Mouse (Mus musculus): Measurements from ENCODE around the gene Ppp2r5c. TPM values are rescaled to one million over a fixed set of nuclear protein-coding genes. Genes with fewer than 3 reads are reported as not detected.

The Ppp2r5c gene
- polyA plus RNA-seq, 1 experiment from 2014 or later, result 138 TPM

- no peak overlapping the region for H3K4me3 ChIP-seq (ENCODE audit: low read depth, low read length)
- ATAC-seq, result no peak
- no peak overlapping the region for H3K9ac ChIP-seq (ENCODE audit: low read length)
- 71% methylated on average over 18 of the region's 18 CpGs for WGBS
- H3K36me3 ChIP-seq (ENCODE audit: control insufficient read depth, insufficient read depth, low read length), result peaks cover 83% of the 10 kb centered on the region
- no peak overlapping the region for H3K4me2 ChIP-seq (ENCODE audit: low read length)
- H3K4me1 ChIP-seq (ENCODE audit: control insufficient read depth, insufficient read depth, low read length), result no peaks in the 10 kb centered on the region
- no peak for DNase-seq (ENCODE audit: low spot score)
- no peak overlapping the region for H3K27ac ChIP-seq (ENCODE audit: low read depth, low read length)
- no peaks in the 10 kb centered on the region for H3K27me3 ChIP-seq (replicated peaks; ENCODE audit: control insufficient read depth, insufficient read depth, low read length)
- H3K9me3 ChIP-seq (replicated peaks; ENCODE audit: control insufficient read depth, low read length), result no peaks in the 10 kb centered on the region
These were observed 110.1 kb downstream of the Ppp2r5c start for GRCm38 (mm10) chr12:110556861-110557628.

GRCm38 (mm10) chr12:110558175-110558574 lies 111.3 kb downstream of the Ppp2r5c start:
- H3K9me3 ChIP-seq (replicated peaks; ENCODE audit: control insufficient read depth, low read length), result no peaks in the 10 kb centered on the region
- WGBS, result 96% methylated on average over 7 of the region's 7 CpGs
- H3K4me1 ChIP-seq (ENCODE audit: control insufficient read depth, insufficient read depth, low read length), result no peaks in the 10 kb centered on the region
- H3K36me3 ChIP-seq (ENCODE audit: control insufficient read depth, insufficient read depth, low read length), result peaks cover 82% of the 10 kb centered on the region
- H3K4me3 ChIP-seq (ENCODE audit: low read depth, low read length), result no peak overlapping the region
- H3K9ac ChIP-seq (ENCODE audit: low read length), result no peak overlapping the region
- DNase-seq (ENCODE audit: low spot score) (no peak), ATAC-seq (no peak)
- no peak overlapping the region for H3K4me2 ChIP-seq (ENCODE audit: low read length)
- no peaks in the 10 kb centered on the region for H3K27me3 ChIP-seq (replicated peaks; ENCODE audit: control insufficient read depth, insufficient read depth, low read length)
- no peak overlapping the region for H3K27ac ChIP-seq (ENCODE audit: low read depth, low read length)

DNA sequence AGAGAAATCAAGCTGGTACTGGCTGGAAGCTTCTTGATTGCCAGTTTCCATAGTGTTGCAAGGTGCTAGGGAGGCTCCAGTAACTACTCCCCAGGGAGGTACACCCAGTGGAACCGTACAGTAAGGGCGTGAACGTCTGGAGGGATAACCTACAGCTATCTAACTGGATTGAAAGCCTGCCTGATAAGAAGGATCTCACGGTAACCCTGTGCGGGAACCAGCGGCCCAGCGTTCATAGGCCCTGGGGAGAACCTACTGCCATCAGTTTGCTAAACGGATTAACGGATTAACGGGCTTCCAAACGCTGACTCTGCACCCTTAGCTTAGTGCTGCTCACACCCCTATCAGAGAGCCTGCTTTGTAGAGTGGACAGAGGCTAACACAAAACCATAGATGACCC lies 116.5 kb downstream of the Ppp2r5c start:
- H3K9ac ChIP-seq (ENCODE audit: low read length), result no peak overlapping the region
- H3K27ac ChIP-seq (ENCODE audit: low read depth, low read length), result no peak overlapping the region
- ATAC-seq, result no peak
- H3K4me3 ChIP-seq (ENCODE audit: low read depth, low read length), result no peak overlapping the region
- no peaks in the 10 kb centered on the region for H3K27me3 ChIP-seq (replicated peaks; ENCODE audit: control insufficient read depth, insufficient read depth, low read length)
- H3K4me2 ChIP-seq (ENCODE audit: low read length), result no peak overlapping the region
- 78% methylated on average over 11 of the region's 11 CpGs for WGBS
- no peaks in the 10 kb centered on the region for H3K4me1 ChIP-seq (ENCODE audit: control insufficient read depth, insufficient read depth, low read length)
- no peaks in the 10 kb centered on the region for H3K9me3 ChIP-seq (replicated peaks; ENCODE audit: control insufficient read depth, low read length)
- peaks cover 78% of the 10 kb centered on the region for H3K36me3 ChIP-seq (ENCODE audit: control insufficient read depth, insufficient read depth, low read length)
- no peak for DNase-seq (ENCODE audit: low spot score)

GRCm38 (mm10) chr12:110564848-110565247 lies 117.9 kb downstream of the Ppp2r5c start:
- Histone ChIP-seq H3K4me3 (ENCODE audit: low read depth, low read length) (no peak overlapping the region), H3K4me1 (ENCODE audit: control insufficient read depth, insufficient read depth, low read length) (no peaks in the 10 kb centered on the region), H3K9me3 (replicated peaks; ENCODE audit: control insufficient read depth, low read length) (no peaks in the 10 kb centered on the region), H3K9ac (ENCODE audit: low read length) (no peak overlapping the region), H3K4me2 (ENCODE audit: low read length) (no peak overlapping the region), H3K36me3 (ENCODE audit: control insufficient read depth, insufficient read depth, low read length) (peaks cover 79% of the 10 kb centered on the region), H3K27me3 (replicated peaks; ENCODE audit: control insufficient read depth, insufficient read depth, low read length) (no peaks in the 10 kb centered on the region), H3K27ac (ENCODE audit: low read depth, low read length) (no peak overlapping the region)
- no peak for DNase-seq (ENCODE audit: low spot score)
- no peak for ATAC-seq
- 95% methylated on average over 11 of the region's 11 CpGs for WGBS

DNA sequence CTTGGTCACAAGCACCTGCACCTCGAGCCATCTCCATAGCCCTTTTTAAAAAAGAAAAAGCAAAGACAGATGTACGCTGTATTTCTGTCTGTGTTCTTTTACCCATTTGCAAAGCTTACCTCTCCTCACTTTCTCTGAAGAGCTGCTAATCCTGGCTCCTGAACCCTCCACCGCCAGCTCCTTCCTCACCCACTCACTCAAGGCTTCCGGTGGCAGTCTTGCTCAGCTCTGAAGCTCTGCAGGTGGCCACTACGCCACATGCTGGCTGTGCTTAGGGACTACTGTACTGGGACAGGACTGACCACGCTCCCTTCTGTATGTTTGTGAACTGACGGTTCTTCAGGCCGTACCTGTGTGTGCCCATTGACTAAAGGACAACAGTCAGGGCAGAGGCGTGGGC lies 119.4 kb downstream of the Ppp2r5c start:
- no peak for DNase-seq (ENCODE audit: low spot score)
- H3K9ac ChIP-seq (ENCODE audit: low read length), result no peak overlapping the region
- H3K4me3 ChIP-seq (ENCODE audit: low read depth, low read length), result no peak overlapping the region
- H3K36me3 ChIP-seq (ENCODE audit: control insufficient read depth, insufficient read depth, low read length), result peaks cover 86% of the 10 kb centered on the region
- ATAC-seq, result no peak
- 92% methylated on average over 9 of the region's 9 CpGs for WGBS
- no peak overlapping the region for H3K4me2 ChIP-seq (ENCODE audit: low read length)
- no peaks in the 10 kb centered on the region for H3K4me1 ChIP-seq (ENCODE audit: control insufficient read depth, insufficient read depth, low read length)
- no peaks in the 10 kb centered on the region for H3K9me3 ChIP-seq (replicated peaks; ENCODE audit: control insufficient read depth, low read length)
- H3K27ac ChIP-seq (ENCODE audit: low read depth, low read length), result no peak overlapping the region
- no peaks in the 10 kb centered on the region for H3K27me3 ChIP-seq (replicated peaks; ENCODE audit: control insufficient read depth, insufficient read depth, low read length)

GRCm38 (mm10) chr12:110571050-110571449 lies 124.1 kb downstream of the Ppp2r5c start:
- Histone ChIP-seq H3K36me3 (ENCODE audit: control insufficient read depth, insufficient read depth, low read length) (peaks cover 69% of the 10 kb centered on the region), H3K9me3 (replicated peaks; ENCODE audit: control insufficient read depth, low read length) (no peaks in the 10 kb centered on the region), H3K4me1 (ENCODE audit: control insufficient read depth, insufficient read depth, low read length) (no peaks in the 10 kb centered on the region), H3K4me3 (ENCODE audit: low read depth, low read length) (no peak overlapping the region), H3K27me3 (replicated peaks; ENCODE audit: control insufficient read depth, insufficient read depth, low read length) (no peaks in the 10 kb centered on the region), H3K9ac (ENCODE audit: low read length) (no peak overlapping the region), H3K27ac (ENCODE audit: low read depth, low read length) (no peak overlapping the region), H3K4me2 (ENCODE audit: low read length) (no peak overlapping the region)
- DNase-seq (ENCODE audit: low spot score) (no peak), ATAC-seq (no peak)
- 93% methylated on average over 10 of the region's 10 CpGs for WGBS

DNA sequence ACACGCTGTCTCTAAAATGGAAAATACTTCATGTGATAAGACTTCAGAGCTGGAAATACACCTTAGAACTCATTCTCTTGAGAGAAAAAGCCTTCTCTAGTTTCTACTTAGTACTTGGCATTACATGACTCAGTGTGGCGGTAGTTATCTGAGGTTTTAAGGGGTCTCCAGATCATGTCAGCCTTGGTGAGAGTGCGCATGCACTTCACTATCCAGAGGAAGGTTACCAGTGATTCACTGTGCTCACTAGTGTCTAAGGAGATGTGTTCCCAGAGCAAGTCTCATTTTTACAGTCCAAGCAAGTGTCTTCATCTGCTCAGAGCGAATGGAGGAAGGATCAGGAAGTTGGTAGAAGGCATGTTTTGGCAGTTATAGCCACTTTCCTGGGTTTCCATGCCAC lies 125.4 kb downstream of the Ppp2r5c start:
- ATAC-seq (no peak), DNase-seq (ENCODE audit: low spot score) (no peak)
- no peaks in the 10 kb centered on the region for H3K4me1 ChIP-seq (ENCODE audit: control insufficient read depth, insufficient read depth, low read length)
- H3K9ac ChIP-seq (ENCODE audit: low read length), result no peak overlapping the region
- H3K4me3 ChIP-seq (ENCODE audit: low read depth, low read length), result no peak overlapping the region
- H3K9me3 ChIP-seq (replicated peaks; ENCODE audit: control insufficient read depth, low read length), result no peaks in the 10 kb centered on the region
- H3K27ac ChIP-seq (ENCODE audit: low read depth, low read length), result no peak overlapping the region
- WGBS, result 93% methylated on average over 4 of the region's 4 CpGs
- H3K4me2 ChIP-seq (ENCODE audit: low read length), result no peak overlapping the region
- H3K36me3 ChIP-seq (ENCODE audit: control insufficient read depth, insufficient read depth, low read length), result peaks cover 60% of the 10 kb centered on the region
- no peaks in the 10 kb centered on the region for H3K27me3 ChIP-seq (replicated peaks; ENCODE audit: control insufficient read depth, insufficient read depth, low read length)

GRCm38 (mm10) chr12:110573635-110574034 lies 126.7 kb downstream of the Ppp2r5c start:
- H3K4me2 ChIP-seq (ENCODE audit: low read length), result no peak overlapping the region
- H3K9me3 ChIP-seq (replicated peaks; ENCODE audit: control insufficient read depth, low read length), result no peaks in the 10 kb centered on the region
- no peak overlapping the region for H3K27ac ChIP-seq (ENCODE audit: low read depth, low read length)
- ATAC-seq (no peak), DNase-seq (ENCODE audit: low spot score) (no peak)
- H3K9ac ChIP-seq (ENCODE audit: low read length), result no peak overlapping the region
- H3K27me3 ChIP-seq (replicated peaks; ENCODE audit: control insufficient read depth, insufficient read depth, low read length), result no peaks in the 10 kb centered on the region
- H3K4me1 ChIP-seq (ENCODE audit: control insufficient read depth, insufficient read depth, low read length), result no peaks in the 10 kb centered on the region
- 89% methylated on average over 8 of the region's 8 CpGs for WGBS
- H3K36me3 ChIP-seq (ENCODE audit: control insufficient read depth, insufficient read depth, low read length), result peaks cover 49% of the 10 kb centered on the region
- no peak overlapping the region for H3K4me3 ChIP-seq (ENCODE audit: low read depth, low read length)

DNA sequence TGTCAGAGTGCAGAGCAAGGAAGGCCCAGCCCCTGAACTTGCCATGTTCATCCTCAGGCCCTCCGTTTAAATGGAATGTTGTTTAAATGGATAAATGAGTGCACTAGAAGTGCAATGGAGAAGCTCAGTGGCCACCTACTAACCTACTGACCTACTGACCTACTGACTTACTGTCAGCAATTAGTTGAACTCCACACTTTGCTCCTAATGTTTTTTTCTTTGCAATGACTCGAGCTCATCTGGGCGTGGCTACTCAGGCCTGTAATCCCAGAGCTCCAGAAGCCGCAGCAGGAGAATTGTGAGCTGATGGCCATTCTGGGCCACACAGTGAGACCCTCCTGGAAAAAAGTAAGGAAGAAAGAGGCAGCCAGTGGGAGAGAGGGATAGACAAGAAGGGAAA lies 129.0 kb downstream of the Ppp2r5c start:
- H3K4me1 ChIP-seq (ENCODE audit: control insufficient read depth, insufficient read depth, low read length), result no peaks in the 10 kb centered on the region
- no peak overlapping the region for H3K4me2 ChIP-seq (ENCODE audit: low read length)
- no peak for ATAC-seq
- no peak overlapping the region for H3K27ac ChIP-seq (ENCODE audit: low read depth, low read length)
- H3K4me3 ChIP-seq (ENCODE audit: low read depth, low read length), result no peak overlapping the region
- peaks cover 28% of the 10 kb centered on the region for H3K36me3 ChIP-seq (ENCODE audit: control insufficient read depth, insufficient read depth, low read length)
- 83% methylated on average over 4 of the region's 4 CpGs for WGBS
- no peaks in the 10 kb centered on the region for H3K27me3 ChIP-seq (replicated peaks; ENCODE audit: control insufficient read depth, insufficient read depth, low read length)
- no peak overlapping the region for H3K9ac ChIP-seq (ENCODE audit: low read length)
- DNase-seq (ENCODE audit: low spot score), result no peak
- H3K9me3 ChIP-seq (replicated peaks; ENCODE audit: control insufficient read depth, low read length), result no peaks in the 10 kb centered on the region
